Mouse (Mus musculus) regulatory T cell (primary cell): ENCODE results near the gene Sox21.

Experiments used
- in situ Hi-C: fragments of 300-600 bp; cut with MboI, MseI; formaldehyde crosslinking; loops from one replicate; pipeline ENCODE4 v1.15.1; 2025; ENCODE audit warnings: high pct_unique_total_duplicates

Gene Sox21

GRCm38 (mm10) chr14:118225911-118226310 is 10.9 kb downstream of the Sox21 start:
- in situ Hi-C loops = loop anchor here (25.0 kb wide), 1 partner anchor 786 kb away; no protein-coding TSS in a partner anchor

DNA sequence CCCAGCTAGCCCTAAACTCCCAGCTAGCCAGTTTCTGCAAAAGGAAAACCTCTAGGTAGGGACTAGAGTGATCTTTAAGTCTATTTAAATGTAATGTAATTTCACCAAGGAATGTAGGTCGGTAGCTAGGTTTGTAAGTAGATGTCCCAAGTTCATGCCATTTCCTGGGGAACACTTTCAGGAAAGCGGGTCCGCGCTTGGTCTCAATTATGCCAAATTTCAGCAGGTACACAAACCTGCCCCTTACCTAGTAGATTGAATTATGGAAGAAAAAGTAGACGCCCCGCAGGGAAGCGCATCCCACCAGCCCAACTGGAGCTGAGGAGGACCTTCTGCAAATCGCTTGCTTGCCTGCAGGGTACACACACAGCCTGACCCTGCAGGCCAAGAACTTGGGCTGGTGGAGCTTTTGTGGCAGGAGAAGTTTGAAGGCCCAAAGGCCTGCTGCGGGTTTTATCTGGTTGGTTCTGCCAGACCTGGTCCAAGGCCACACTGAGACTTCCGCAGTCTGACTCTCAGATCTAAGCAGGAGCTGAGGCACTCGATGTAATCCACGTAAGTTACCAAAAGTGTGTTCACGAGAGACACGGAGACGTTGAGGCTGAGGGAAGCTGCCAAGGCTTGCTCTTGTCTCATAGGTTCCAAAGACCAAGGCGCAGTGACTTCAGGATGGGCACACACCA is 11.6 kb downstream of the Sox21 start:
- in situ Hi-C loops = loop anchor here (25.0 kb wide), 1 partner anchor 787 kb away; no protein-coding TSS in a partner anchor

DNA sequence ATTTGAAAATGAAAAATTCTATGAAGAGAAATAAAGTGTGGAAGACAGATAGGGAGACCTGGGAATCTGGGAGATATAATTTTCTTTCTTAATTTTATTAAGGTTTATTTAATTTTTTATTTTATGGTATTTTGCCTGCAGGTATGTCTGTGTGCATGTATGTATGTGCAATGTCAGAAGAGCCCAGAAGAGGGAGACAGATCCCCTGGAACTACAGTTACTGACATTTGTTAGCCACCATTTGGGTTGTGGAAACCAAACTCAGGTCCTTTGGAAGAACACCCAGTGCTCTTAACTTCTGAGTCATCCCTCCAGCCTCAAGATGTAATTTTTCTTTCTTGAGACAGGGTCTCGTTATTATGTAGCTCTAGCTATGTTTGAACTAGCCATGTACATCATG is 15.9 kb downstream of the Sox21 start:
- in situ Hi-C loops = loop anchor here (5.0 kb wide), 1 partner anchor 366 kb away; no protein-coding TSS in a partner anchor

DNA sequence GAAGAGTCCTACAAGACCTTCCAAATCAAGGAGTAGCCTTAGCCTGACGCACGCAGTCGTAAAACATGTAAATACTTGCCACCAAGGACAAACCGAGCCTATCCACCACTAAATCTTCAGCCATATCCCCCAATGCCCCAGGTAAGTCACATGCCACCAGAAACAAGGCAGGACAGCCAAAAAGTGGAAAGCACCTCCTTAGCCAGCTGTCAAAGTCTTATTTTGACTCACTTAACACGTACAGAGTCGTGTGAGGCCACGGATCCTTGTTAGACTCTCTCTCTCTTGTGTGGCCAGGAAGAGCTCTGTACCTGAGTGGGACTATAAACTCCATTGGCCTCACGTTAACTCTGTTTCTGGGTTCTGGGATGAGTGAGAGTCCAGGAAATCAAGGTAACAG is 20.0 kb downstream of the Sox21 start:
- in situ Hi-C loops = loop anchor here (10.0 kb wide), 1 partner anchor 558 kb away; no protein-coding TSS in a partner anchor

DNA sequence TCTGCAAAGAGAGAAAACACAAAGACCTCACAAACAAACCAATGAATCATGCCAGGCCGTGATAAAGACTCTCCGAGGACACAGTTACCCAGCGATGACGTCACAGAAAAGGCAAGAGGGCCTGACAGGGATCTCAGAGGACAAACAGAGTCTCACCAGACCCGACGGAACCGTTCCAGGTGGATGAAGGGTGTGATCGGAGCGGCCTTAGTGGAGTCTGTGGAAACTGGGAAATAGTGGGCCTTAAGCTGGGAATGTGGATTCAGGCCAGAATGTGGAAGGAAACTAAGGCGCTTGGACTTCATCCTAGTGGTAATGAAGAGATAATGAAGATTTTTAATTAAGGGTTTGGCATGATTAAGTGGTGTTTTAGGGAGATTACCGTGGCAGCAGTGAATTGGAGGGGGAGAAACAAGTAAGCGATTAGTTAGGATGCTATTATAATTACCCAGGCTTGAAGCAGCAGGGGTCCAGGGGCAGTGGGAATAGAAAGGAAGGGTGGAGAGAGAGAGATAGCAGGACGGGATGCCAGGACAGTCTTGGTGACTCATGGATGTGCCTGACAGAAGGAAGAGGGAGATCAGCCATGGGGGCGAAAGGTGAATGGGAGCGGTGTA is 24.5 kb downstream of the Sox21 start:
- in situ Hi-C loops = loop anchor here (10.0 kb wide), 1 partner anchor 563 kb away; no protein-coding TSS in a partner anchor

DNA sequence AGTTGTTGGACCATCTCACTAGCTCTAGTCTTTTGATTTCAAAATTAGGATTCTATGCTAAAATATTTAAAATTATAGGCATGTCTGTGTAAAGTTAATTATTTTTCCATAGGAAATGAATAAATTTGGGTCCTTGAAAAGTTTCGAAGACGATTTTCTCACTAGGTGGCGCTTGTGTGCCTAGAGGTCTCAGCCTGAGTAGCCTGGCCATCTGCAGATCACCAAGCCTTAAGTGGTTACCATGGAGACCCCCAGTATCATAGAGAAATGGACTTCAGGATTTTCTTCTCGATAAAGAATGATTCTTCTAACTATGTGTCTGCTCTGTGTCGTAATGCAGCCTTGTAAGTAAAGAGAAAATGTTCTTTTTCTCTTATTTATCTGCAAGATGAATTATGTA is 27.2 kb downstream of the Sox21 start:
- in situ Hi-C loops = loop anchor here (10.0 kb wide), 1 partner anchor 565 kb away; no protein-coding TSS in a partner anchor

DNA sequence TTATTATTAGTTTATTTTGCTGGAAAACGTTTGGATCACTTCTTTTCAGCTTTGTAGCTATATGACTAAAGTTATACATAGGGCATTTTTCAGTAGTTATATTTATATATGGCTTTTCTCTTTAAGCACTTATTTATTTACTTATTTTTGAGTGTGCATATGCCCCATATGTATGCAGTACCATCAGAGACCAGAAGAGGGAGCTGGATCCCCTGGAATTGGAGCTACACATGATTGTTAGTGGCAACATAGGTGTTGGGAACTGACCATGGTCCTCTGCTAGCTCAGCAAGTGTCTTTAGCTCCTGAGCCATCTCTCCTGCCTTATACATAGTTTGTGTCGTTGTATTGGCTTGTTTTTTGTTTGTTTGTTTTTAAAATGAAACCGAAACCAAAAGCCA is 29.5 kb downstream of the Sox21 start:
- in situ Hi-C loops = no loop called here

DNA sequence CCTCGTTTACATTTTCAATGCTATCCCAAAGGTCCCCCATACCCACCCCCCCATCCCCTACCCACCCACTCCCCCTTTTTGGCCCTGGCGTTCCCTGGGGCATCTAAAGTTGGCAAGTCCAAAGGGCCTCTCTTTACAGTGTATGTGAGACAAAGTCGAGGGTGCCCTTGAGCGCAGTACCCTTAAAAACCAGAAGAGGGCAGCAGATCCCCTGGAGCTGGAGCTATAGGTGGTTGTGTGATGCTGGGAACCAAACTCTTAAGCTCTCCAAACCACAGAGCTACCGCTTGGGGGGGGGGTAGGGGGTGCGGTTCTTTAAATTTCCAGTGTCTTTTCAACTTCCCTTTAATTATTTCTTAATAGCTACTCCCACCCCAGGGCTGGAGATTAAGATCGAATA is 33.8 kb downstream of the Sox21 start:
- in situ Hi-C loops = no loop called here

- in situ Hi-C loops = no loop called here
Measured at GRCm38 (mm10) chr14:118202006-118202405, 34.8 kb downstream of the Sox21 start.

- in situ Hi-C loops = no loop called here
Measured at GRCm38 (mm10) chr14:118200731-118201130, 36.1 kb downstream of the Sox21 start.

DNA sequence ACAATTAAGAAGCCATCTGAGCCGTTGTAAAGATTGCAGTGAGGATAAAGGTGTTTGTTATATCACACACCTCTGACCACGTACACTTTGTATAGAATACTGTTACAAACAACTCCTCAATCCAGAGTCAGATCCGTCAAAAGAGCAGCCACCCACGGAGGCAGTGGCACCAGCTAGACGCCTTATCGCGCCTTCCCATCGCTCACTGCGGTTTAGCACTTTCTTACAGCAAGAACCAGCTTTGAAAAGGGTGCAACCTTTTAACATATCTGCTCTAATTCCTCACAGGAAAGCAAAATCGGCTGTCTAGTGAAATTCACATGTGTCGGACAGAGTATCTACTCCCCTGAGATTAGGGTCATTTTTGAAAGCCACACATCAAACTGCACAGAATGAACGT is 39.8 kb downstream of the Sox21 start:
- in situ Hi-C loops = no loop called here

DNA sequence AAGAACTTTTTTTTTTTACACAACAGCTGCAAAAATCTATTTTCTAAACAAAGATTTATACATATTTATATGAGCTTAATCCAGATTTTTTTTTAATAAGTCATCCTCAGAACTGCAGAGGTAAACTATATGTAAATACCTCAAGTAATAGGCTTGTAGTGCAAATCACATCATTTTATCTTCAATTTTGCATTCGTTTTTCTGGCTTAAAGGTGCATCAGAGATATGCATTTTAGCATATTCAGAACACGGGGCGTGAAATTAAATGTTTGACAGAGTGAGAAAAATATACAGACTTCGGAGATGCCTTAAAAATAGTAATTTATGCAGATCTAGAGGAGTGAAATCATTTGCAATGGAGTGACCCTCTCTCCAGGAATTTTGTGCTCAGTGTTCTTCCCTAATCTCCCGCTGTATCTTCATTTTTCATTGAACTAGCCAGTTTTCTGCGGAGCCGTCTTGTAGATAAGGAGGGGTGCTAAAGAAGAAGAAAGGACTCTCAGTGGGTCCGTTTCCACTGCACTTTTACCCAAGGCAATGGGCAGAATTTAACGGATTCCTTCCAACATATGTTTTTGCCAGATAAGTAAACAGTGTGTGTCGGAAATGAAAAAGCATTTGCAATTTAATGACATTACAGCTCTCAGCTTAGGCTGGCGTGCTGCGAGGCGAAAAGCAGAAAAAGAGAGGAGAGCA is 42.5 kb downstream of the Sox21 start:
- in situ Hi-C loops = no loop called here

- in situ Hi-C loops = no loop called here
Measured at GRCm38 (mm10) chr14:118193663-118194062, 43.2 kb downstream of the Sox21 start.

- in situ Hi-C loops = no loop called here
Measured at GRCm38 (mm10) chr14:118193001-118193628, 43.7 kb downstream of the Sox21 start.

- in situ Hi-C loops = no loop called here
Measured at GRCm38 (mm10) chr14:118191442-118191841, 45.4 kb downstream of the Sox21 start.
